Mouse (Mus musculus): ENCODE data around the gene Vrk1.

DNA sequence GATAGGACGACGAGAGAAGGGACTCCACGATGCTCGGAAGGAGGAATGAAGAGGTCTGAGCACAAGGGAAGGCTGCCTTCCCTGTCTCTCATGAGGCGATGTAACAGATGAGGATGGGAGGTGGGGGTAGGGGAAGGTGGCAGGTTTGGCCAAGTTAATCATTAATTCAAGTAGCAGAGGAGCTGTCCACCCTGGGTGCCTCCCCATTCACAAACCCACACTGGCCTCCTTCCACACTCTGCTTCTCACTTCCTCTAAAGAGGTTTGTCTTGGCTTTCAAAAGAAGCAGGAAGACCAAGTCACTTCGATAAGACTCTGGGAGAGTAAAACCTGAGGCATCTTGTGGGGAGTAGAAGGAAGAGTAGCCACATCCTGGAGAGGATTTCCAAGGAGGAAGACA lies 5.3 kb upstream of the Vrk1 start:
- TF ChIP-seq POLR2A (IDR thresholded peaks at IDR 0.05; ENCODE audit: borderline replicate concordance, control insufficient read depth, low read depth, low read length) (no peak), CTCF (IDR thresholded peaks at IDR 0.05; ENCODE audit: control insufficient read depth, insufficient read depth, low read length) (no peak)

Measured in bone marrow, adult 2 months (tissue).